Mouse (Mus musculus): ENCODE data around the gene Ooep. TPM values are rescaled to one million over a fixed set of nuclear protein-coding genes. Genes with fewer than 3 reads are reported as not detected.

Ooep gene
- 2.1 and 2.3 TPM in 2 replicates for polyA plus RNA-seq (2016; fragmentation: Nextera tagmentation; extraction: Ambion mirVana)

- H3K4me1 ChIP-seq: peaks cover 10% of the 10 kb centered on the region; the same call in 1 of the 2 replicates
- H3K27me3 ChIP-seq (replicated peaks): 0 out of 2 replicates have a peak, but pooled peaks cover 6% of the 10 kb centered on the region
- H3K9ac ChIP-seq: peak within 1 kb of the TSS; percentile 44; the same call in 1 of the 2 replicates
- H3K27ac ChIP-seq: no peak within 1 kb of the TSS
- H3K4me2 ChIP-seq (replicated peaks): peak within 1 kb of the TSS; percentile 70
- peak; percentile 92 for ATAC-seq (ENCODE audit: low FRiP score, low read depth)
- 7% methylated on average over 22 of the region's 23 CpGs for WGBS
- peak within 1 kb of the TSS; percentile 29 for H3K4me3 ChIP-seq
- H3K36me3 ChIP-seq: no peaks in the 10 kb centered on the region
- no peaks in the 10 kb centered on the region for H3K9me3 ChIP-seq
These were observed at the start of gene Ooep for GRCm38 (mm10) chr9:78378113-78378785. Ooep (minus strand) TSS chr9:78378725.

GRCm38 (mm10) chr9:78428185-78428584 lies 49.7 kb upstream of the Ooep start:
- Histone ChIP-seq H3K9me3 (no peaks in the 10 kb centered on the region), H3K27ac (no peak overlapping the region), H3K4me2 (replicated peaks) (no peak overlapping the region), H3K9ac (no peak overlapping the region), H3K4me3 (no peak overlapping the region), H3K27me3 (replicated peaks) (no peaks in the 10 kb centered on the region), H3K4me1 (no peaks in the 10 kb centered on the region), H3K36me3 (no peaks in the 10 kb centered on the region)
- 90% methylated on average over 6 of the region's 6 CpGs for WGBS
- no peak for ATAC-seq (ENCODE audit: low FRiP score, low read depth)

GRCm38 (mm10) chr9:78427362-78427781 lies 48.8 kb upstream of the Ooep start:
- no peaks in the 10 kb centered on the region for H3K4me1 ChIP-seq
- H3K9me3 ChIP-seq: no peaks in the 10 kb centered on the region
- H3K27me3 ChIP-seq (replicated peaks): no peaks in the 10 kb centered on the region
- WGBS: 30% methylated on average over 27 of the region's 27 CpGs
- ATAC-seq (ENCODE audit: low FRiP score, low read depth): no peak
- H3K36me3 ChIP-seq: no peaks in the 10 kb centered on the region
- peak overlapping the region; percentile 27 for H3K4me3 ChIP-seq
- H3K9ac ChIP-seq: peak overlapping the region; percentile 38; the same call in 1 of the 2 replicates
- H3K27ac ChIP-seq: no peak overlapping the region
- H3K4me2 ChIP-seq (replicated peaks): peak overlapping the region; percentile 63

GRCm38 (mm10) chr9:78401596-78401995 lies 23.1 kb upstream of the Ooep start:
- Histone ChIP-seq H3K4me1 (no peaks in the 10 kb centered on the region), H3K27ac (no peak overlapping the region), H3K36me3 (no peaks in the 10 kb centered on the region), H3K27me3 (replicated peaks) (peaks cover 14% of the 10 kb centered on the region), H3K9me3 (no peaks in the 10 kb centered on the region), H3K9ac (no peak overlapping the region), H3K4me2 (replicated peaks) (no peak overlapping the region), H3K4me3 (no peak overlapping the region)
- no peak for ATAC-seq (ENCODE audit: low FRiP score, low read depth)
- 94% methylated on average over 7 of the region's 7 CpGs for WGBS

GRCm38 (mm10) chr9:78400570-78400969 lies 22.0 kb upstream of the Ooep start:
- WGBS: 88% methylated on average over 5 of the region's 5 CpGs
- peaks cover 24% of the 10 kb centered on the region for H3K27me3 ChIP-seq (replicated peaks)
- no peak overlapping the region for H3K4me2 ChIP-seq (replicated peaks)
- ATAC-seq (ENCODE audit: low FRiP score, low read depth): no peak
- H3K9ac ChIP-seq: no peak overlapping the region
- no peaks in the 10 kb centered on the region for H3K36me3 ChIP-seq
- no peak overlapping the region for H3K4me3 ChIP-seq
- H3K9me3 ChIP-seq: no peaks in the 10 kb centered on the region
- peaks cover 6% of the 10 kb centered on the region; the same call in 1 of the 2 replicates for H3K4me1 ChIP-seq
- H3K27ac ChIP-seq: no peak overlapping the region

GRCm38 (mm10) chr9:78396517-78396916 lies 18.0 kb upstream of the Ooep start:
- no peak for ATAC-seq (ENCODE audit: low FRiP score, low read depth)
- Histone ChIP-seq H3K27me3 (replicated peaks) (peaks cover 51% of the 10 kb centered on the region), H3K9ac (no peak overlapping the region; the same call in 1 of the 2 replicates), H3K9me3 (no peaks in the 10 kb centered on the region), H3K4me2 (replicated peaks) (peak overlapping the region; percentile 67; the same call in 1 of the 2 replicates), H3K4me1 (peaks cover 7% of the 10 kb centered on the region; the same call in 1 of the 2 replicates), H3K36me3 (no peaks in the 10 kb centered on the region), H3K4me3 (peak overlapping the region; percentile 41; the same call in 1 of the 2 replicates), H3K27ac (no peak overlapping the region)
- WGBS: 68% methylated on average over 9 of the region's 9 CpGs

GRCm38 (mm10) chr9:78395630-78396351 lies 17.3 kb upstream of the Ooep start, which contains the start of gene Ddx43:
Ddx43 (plus strand) TSS chr9:78395777.
- peak within 1 kb of the TSS; percentile 47; the same call in 1 of the 2 replicates for H3K9ac ChIP-seq
- H3K9me3 ChIP-seq: no peaks in the 10 kb centered on the region
- H3K27ac ChIP-seq: no peak within 1 kb of the TSS
- ATAC-seq (ENCODE audit: low FRiP score, low read depth): peak; percentile 98
- 4% methylated on average over 93 of the region's 93 CpGs for WGBS
- H3K4me1 ChIP-seq: peaks cover 7% of the 10 kb centered on the region; the same call in 1 of the 2 replicates
- H3K27me3 ChIP-seq (replicated peaks): peaks cover 51% of the 10 kb centered on the region
- H3K4me3 ChIP-seq: peak within 1 kb of the TSS; percentile 41
- no peaks in the 10 kb centered on the region for H3K36me3 ChIP-seq
- peak within 1 kb of the TSS; percentile 67 for H3K4me2 ChIP-seq (replicated peaks)

GRCm38 (mm10) chr9:78395244-78395629 lies 16.7 kb upstream of the Ooep start:
- H3K36me3 ChIP-seq: no peaks in the 10 kb centered on the region
- H3K4me1 ChIP-seq: peaks cover 7% of the 10 kb centered on the region; the same call in 1 of the 2 replicates
- no peak overlapping the region for H3K9ac ChIP-seq
- 38% methylated on average over 11 of the region's 11 CpGs for WGBS
- peak overlapping the region; percentile 67 for H3K4me2 ChIP-seq (replicated peaks)
- no peaks in the 10 kb centered on the region for H3K9me3 ChIP-seq
- H3K27ac ChIP-seq: no peak overlapping the region
- no peak for ATAC-seq (ENCODE audit: low FRiP score, low read depth)
- H3K4me3 ChIP-seq: peak overlapping the region; percentile 41
- H3K27me3 ChIP-seq (replicated peaks): peaks cover 51% of the 10 kb centered on the region

- Histone ChIP-seq H3K9me3 (no peaks in the 10 kb centered on the region), H3K9ac (no peak overlapping the region), H3K4me1 (peaks cover 7% of the 10 kb centered on the region; the same call in 1 of the 2 replicates), H3K36me3 (no peaks in the 10 kb centered on the region), H3K27ac (no peak overlapping the region), H3K27me3 (replicated peaks) (peaks cover 51% of the 10 kb centered on the region), H3K4me2 (replicated peaks) (no peak overlapping the region), H3K4me3 (no peak overlapping the region)
- WGBS: 60% methylated on average over 7 of the region's 7 CpGs
- ATAC-seq (ENCODE audit: low FRiP score, low read depth): no peak
These were observed 16.1 kb upstream of the Ooep start for GRCm38 (mm10) chr9:78394602-78395001.

- Histone ChIP-seq H3K27me3 (replicated peaks) (peaks cover 51% of the 10 kb centered on the region), H3K36me3 (no peaks in the 10 kb centered on the region), H3K4me3 (no peak overlapping the region), H3K9ac (no peak overlapping the region), H3K9me3 (no peaks in the 10 kb centered on the region), H3K4me1 (peaks cover 7% of the 10 kb centered on the region; the same call in 1 of the 2 replicates), H3K4me2 (replicated peaks) (no peak overlapping the region), H3K27ac (no peak overlapping the region)
- ATAC-seq (ENCODE audit: low FRiP score, low read depth): no peak
- 89% methylated on average over 10 of the region's 10 CpGs for WGBS
These were observed 15.2 kb upstream of the Ooep start for GRCm38 (mm10) chr9:78393741-78394140.

GRCm38 (mm10) chr9:78389981-78390380 lies 11.5 kb upstream of the Ooep start:
- 51% methylated on average over 5 of the region's 5 CpGs for WGBS
- H3K27ac ChIP-seq: no peak overlapping the region
- H3K4me1 ChIP-seq: no peaks in the 10 kb centered on the region
- H3K9me3 ChIP-seq: no peaks in the 10 kb centered on the region
- H3K36me3 ChIP-seq: no peaks in the 10 kb centered on the region
- peaks cover 21% of the 10 kb centered on the region for H3K27me3 ChIP-seq (replicated peaks)
- ATAC-seq (ENCODE audit: low FRiP score, low read depth): no peak
- no peak overlapping the region for H3K4me3 ChIP-seq
- H3K9ac ChIP-seq: no peak overlapping the region
- H3K4me2 ChIP-seq (replicated peaks): no peak overlapping the region

GRCm38 (mm10) chr9:78386947-78387346 lies 8.4 kb upstream of the Ooep start:
- no peak overlapping the region for H3K9ac ChIP-seq
- no peak for ATAC-seq (ENCODE audit: low FRiP score, low read depth)
- no peaks in the 10 kb centered on the region for H3K4me1 ChIP-seq
- 89% methylated on average over 7 of the region's 7 CpGs for WGBS
- H3K9me3 ChIP-seq: no peaks in the 10 kb centered on the region
- H3K4me3 ChIP-seq: no peak overlapping the region
- no peak overlapping the region for H3K4me2 ChIP-seq (replicated peaks)
- H3K27ac ChIP-seq: no peak overlapping the region
- no peaks in the 10 kb centered on the region for H3K27me3 ChIP-seq (replicated peaks)
- no peaks in the 10 kb centered on the region for H3K36me3 ChIP-seq

All from neural tube, embryonic 12.5 days (tissue).